Mouse (Mus musculus): ENCODE results near the gene Ghrh. TPM values are rescaled to one million over a fixed set of nuclear protein-coding genes. Genes with fewer than 3 reads are reported as not detected.

Ghrh gene
- total and polyA plus RNA-seq, 2 experiments, result not detected

- WGBS, result 87% methylated on average over 3 of the region's 3 CpGs
- Histone ChIP-seq H3K4me3 (ENCODE audit: insufficient read depth, low read depth, low read length) (no peak overlapping the region), H3K4me1 (ENCODE audit: control insufficient read depth, insufficient read depth, low read length) (peaks cover 3% of the 10 kb centered on the region), H3K27ac (replicated peaks; ENCODE audit: insufficient read depth, low read depth, low read length) (no peak overlapping the region), H3K27me3 (ENCODE audit: control insufficient read depth, insufficient read depth, low read length) (no peaks in the 10 kb centered on the region), H3K79me2 (ENCODE audit: control insufficient read depth, insufficient read depth, low read length) (no peaks in the 10 kb centered on the region), H3K9ac (ENCODE audit: low read depth, low read length) (no peak overlapping the region), H3K36me3 (ENCODE audit: control insufficient read depth, insufficient read depth, low read length) (no peaks in the 10 kb centered on the region)
- TF ChIP-seq CTCF (IDR thresholded peaks at IDR 0.05; ENCODE audit: low read depth, low read length) (no peak), POLR2A (IDR thresholded peaks at IDR 0.05; ENCODE audit: extremely low read depth, insufficient read depth, low read length) (no peak)
- DNase-seq (ENCODE audit: extremely low read depth, low read depth, low spot score), result no peak
Observed at GRCm38 (mm10) chr2:157363031-157363430, 15.7 kb upstream of the Ghrh start.

- WGBS, result 94% methylated on average over 5 of the region's 5 CpGs
- H3K27me3 ChIP-seq (ENCODE audit: control insufficient read depth, insufficient read depth, low read length), result no peaks in the 10 kb centered on the region
- no peak overlapping the region for H3K4me3 ChIP-seq (ENCODE audit: insufficient read depth, low read depth, low read length)
- no peak overlapping the region for H3K27ac ChIP-seq (replicated peaks; ENCODE audit: insufficient read depth, low read depth, low read length)
- no peak for TF ChIP-seq POLR2A (IDR thresholded peaks at IDR 0.05; ENCODE audit: extremely low read depth, insufficient read depth, low read length)
- TF ChIP-seq CTCF (IDR thresholded peaks at IDR 0.05; ENCODE audit: low read depth, low read length), result no peak
- no peaks in the 10 kb centered on the region for H3K79me2 ChIP-seq (ENCODE audit: control insufficient read depth, insufficient read depth, low read length)
- H3K36me3 ChIP-seq (ENCODE audit: control insufficient read depth, insufficient read depth, low read length), result no peaks in the 10 kb centered on the region
- no peaks in the 10 kb centered on the region for H3K4me1 ChIP-seq (ENCODE audit: control insufficient read depth, insufficient read depth, low read length)
- no peak overlapping the region for H3K9ac ChIP-seq (ENCODE audit: low read depth, low read length)
- no peak for DNase-seq (ENCODE audit: extremely low read depth, low read depth, low spot score)
Observed at GRCm38 (mm10) chr2:157360028-157360427, 12.7 kb upstream of the Ghrh start.

GRCm38 (mm10) chr2:157354106-157354505 is 6.8 kb upstream of the Ghrh start:
- no peaks in the 10 kb centered on the region for H3K27me3 ChIP-seq (ENCODE audit: control insufficient read depth, insufficient read depth, low read length)
- no peaks in the 10 kb centered on the region for H3K36me3 ChIP-seq (ENCODE audit: control insufficient read depth, insufficient read depth, low read length)
- no peak overlapping the region for H3K27ac ChIP-seq (replicated peaks; ENCODE audit: insufficient read depth, low read depth, low read length)
- H3K4me1 ChIP-seq (ENCODE audit: control insufficient read depth, insufficient read depth, low read length), result no peaks in the 10 kb centered on the region
- no peak overlapping the region for H3K9ac ChIP-seq (ENCODE audit: low read depth, low read length)
- no peaks in the 10 kb centered on the region for H3K79me2 ChIP-seq (ENCODE audit: control insufficient read depth, insufficient read depth, low read length)
- 84% methylated on average over 3 of the region's 3 CpGs for WGBS
- H3K4me3 ChIP-seq (ENCODE audit: insufficient read depth, low read depth, low read length), result no peak overlapping the region
- no peak for TF ChIP-seq CTCF (IDR thresholded peaks at IDR 0.05; ENCODE audit: low read depth, low read length)
- TF ChIP-seq POLR2A (IDR thresholded peaks at IDR 0.05; ENCODE audit: extremely low read depth, insufficient read depth, low read length), result no peak
- no peak for DNase-seq (ENCODE audit: extremely low read depth, low read depth, low spot score)

- no peak overlapping the region for H3K27ac ChIP-seq (replicated peaks; ENCODE audit: insufficient read depth, low read depth, low read length)
- no peak overlapping the region for H3K9ac ChIP-seq (ENCODE audit: low read depth, low read length)
- H3K79me2 ChIP-seq (ENCODE audit: control insufficient read depth, insufficient read depth, low read length), result no peaks in the 10 kb centered on the region
- H3K27me3 ChIP-seq (ENCODE audit: control insufficient read depth, insufficient read depth, low read length), result no peaks in the 10 kb centered on the region
- no peak overlapping the region for H3K4me3 ChIP-seq (ENCODE audit: insufficient read depth, low read depth, low read length)
- no peaks in the 10 kb centered on the region for H3K4me1 ChIP-seq (ENCODE audit: control insufficient read depth, insufficient read depth, low read length)
- no peaks in the 10 kb centered on the region for H3K36me3 ChIP-seq (ENCODE audit: control insufficient read depth, insufficient read depth, low read length)
- TF ChIP-seq POLR2A (IDR thresholded peaks at IDR 0.05; ENCODE audit: extremely low read depth, insufficient read depth, low read length) (no peak), CTCF (IDR thresholded peaks at IDR 0.05; ENCODE audit: low read depth, low read length) (no peak)
- no peak for DNase-seq (ENCODE audit: extremely low read depth, low read depth, low spot score)
- WGBS, result 50% methylated on average over 4 of the region's 4 CpGs
Observed at GRCm38 (mm10) chr2:157353183-157353582, 5.9 kb upstream of the Ghrh start.

- Histone ChIP-seq H3K79me2 (ENCODE audit: control insufficient read depth, insufficient read depth, low read length) (no peaks in the 10 kb centered on the region), H3K4me1 (ENCODE audit: control insufficient read depth, insufficient read depth, low read length) (no peaks in the 10 kb centered on the region), H3K36me3 (ENCODE audit: control insufficient read depth, insufficient read depth, low read length) (no peaks in the 10 kb centered on the region), H3K27ac (replicated peaks; ENCODE audit: insufficient read depth, low read depth, low read length) (no peak overlapping the region), H3K27me3 (ENCODE audit: control insufficient read depth, insufficient read depth, low read length) (no peaks in the 10 kb centered on the region), H3K9ac (ENCODE audit: low read depth, low read length) (no peak overlapping the region), H3K4me3 (ENCODE audit: insufficient read depth, low read depth, low read length) (no peak overlapping the region)
- WGBS, result 56% methylated on average over 12 of the region's 12 CpGs
- DNase-seq (ENCODE audit: extremely low read depth, low read depth, low spot score), result no peak
- TF ChIP-seq POLR2A (IDR thresholded peaks at IDR 0.05; ENCODE audit: extremely low read depth, insufficient read depth, low read length) (no peak), CTCF (IDR thresholded peaks at IDR 0.05; ENCODE audit: low read depth, low read length) (no peak)
Observed at GRCm38 (mm10) chr2:157349121-157349778, 1.9 kb upstream of the Ghrh start.

GRCm38 (mm10) chr2:157343337-157343736 is 4.0 kb downstream of the Ghrh start:
- Histone ChIP-seq H3K4me3 (ENCODE audit: insufficient read depth, low read depth, low read length) (no peak overlapping the region), H3K79me2 (ENCODE audit: control insufficient read depth, insufficient read depth, low read length) (no peaks in the 10 kb centered on the region), H3K27me3 (ENCODE audit: control insufficient read depth, insufficient read depth, low read length) (no peaks in the 10 kb centered on the region), H3K27ac (replicated peaks; ENCODE audit: insufficient read depth, low read depth, low read length) (no peak overlapping the region), H3K4me1 (ENCODE audit: control insufficient read depth, insufficient read depth, low read length) (no peaks in the 10 kb centered on the region), H3K36me3 (ENCODE audit: control insufficient read depth, insufficient read depth, low read length) (no peaks in the 10 kb centered on the region), H3K9ac (ENCODE audit: low read depth, low read length) (no peak overlapping the region)
- 80% methylated on average over 6 of the region's 6 CpGs for WGBS
- DNase-seq (ENCODE audit: extremely low read depth, low read depth, low spot score), result no peak
- TF ChIP-seq POLR2A (IDR thresholded peaks at IDR 0.05; ENCODE audit: extremely low read depth, insufficient read depth, low read length) (no peak), CTCF (IDR thresholded peaks at IDR 0.05; ENCODE audit: low read depth, low read length) (no peak)

Measured in liver, adult 2 months (tissue).